Mouse (Mus musculus) kidney, postnatal 0 days (tissue): ENCODE measurements around the gene Slc38a4. TPM values are rescaled to one million over a fixed set of nuclear protein-coding genes. Genes with fewer than 3 reads are reported as not detected.
A peak's percentile ranks its signal among the peaks of the same experiment; 100 is the strongest.

ENCODE experiments used
- ATAC-seq: fragments of 200-750 bp; cut with Nextera tagmentation; replicated peaks from 2 replicates; pipeline ENCODE4 v1.8.0; 2017; ENCODE audit warnings: low read depth, moderate number of reproducible peaks, moderate TSS enrichment, moderate library complexity; ENCODE audit not compliant: low FRiP score
- DNase-seq: peaks from one replicate; pipeline ENCODE4 v3.0.0-alpha.2; 2016; ENCODE audit warnings: low spot score
- H3K27ac ChIP-seq: fragments of 300-500 bp; sonication (generic); 2 replicates; pipeline ENCODE4 v1.5.1; 2014; ENCODE audit warnings: mild to moderate bottlenecking
- H3K27me3 ChIP-seq: fragments of 300-500 bp; sonication (generic); 2 replicates; pipeline ENCODE4 v1.6.1; 2014; ENCODE audit warnings: low read length, mixed read lengths; ENCODE audit not compliant: insufficient read depth
- H3K36me3 ChIP-seq: fragments of 300-500 bp; sonication (generic); 2 replicates; pipeline ENCODE4 v1.6.1; 2014; ENCODE audit warnings: low read length, mixed read lengths; ENCODE audit not compliant: insufficient read depth
- H3K4me1 ChIP-seq: fragments of 300-500 bp; sonication (generic); replicated peaks from 2 replicates; pipeline ENCODE4 v1.6.1; 2014; ENCODE audit warnings: antibody characterized with exemption, low read length, mixed read lengths; ENCODE audit not compliant: insufficient read depth
- H3K4me2 ChIP-seq: fragments of 300-500 bp; sonication (generic); 2 replicates; pipeline ENCODE4 v1.6.1; 2014; ENCODE audit warnings: mild to moderate bottlenecking, low read length, moderate library complexity, mixed read lengths
- H3K4me3 ChIP-seq: fragments of 300-500 bp; sonication (generic); replicated peaks from 2 replicates; pipeline ENCODE4 v1.5.1; 2014; ENCODE audit warnings: low read depth, low read length
- H3K9ac ChIP-seq: fragments of 300-500 bp; sonication (generic); 2 replicates; pipeline ENCODE4 v1.6.1; 2014; ENCODE audit warnings: low read depth, low read length
- H3K9me3 ChIP-seq: fragments of 300-500 bp; sonication (generic); replicated peaks from 2 replicates; pipeline ENCODE4 v1.6.1; 2016; ENCODE audit warnings: low read length, inconsistent platforms, mixed read lengths
- CTCF ChIP-seq: IDR thresholded peaks from 2 replicates; pipeline ENCODE4 v1.5.1; 2016; ENCODE audit warnings: antibody characterized with exemption, low read depth, mild to moderate bottlenecking, moderate library complexity
- WGBS: fragments of 180-500 bp; shearing (Covaris S2); extraction: QIAGEN DNeasy Blood & Tissue Kit; methylation state at CpG from one replicate; pipeline ENCODE4 v1.1.7; 2014; 5-methylcytosine and 5-hydroxymethylcytosine counted together
- polyA plus RNA-seq: library from polyadenylated mRNA; unstranded; fragments of >200 nt; fragmentation: Nextera tagmentation; extraction: Ambion mirVana; gene quantifications from 2 replicates; pipeline ENCODE4 v1.2.1, GENCODE M21; 2015

Slc38a4 gene
- polyA plus RNA-seq, 1 experiment from 2014 or later: 38.4 TPM

- 75% methylated on average over 6 of the region's 6 CpGs for WGBS
- Histone ChIP-seq H3K36me3 (no peaks in the 10 kb centered on the region), H3K9ac (no peak overlapping the region), H3K27ac (no peak overlapping the region), H3K9me3 (no peaks in the 10 kb centered on the region), H3K4me1 (no peaks in the 10 kb centered on the region), H3K27me3 (no peaks in the 10 kb centered on the region), H3K4me2 (no peak overlapping the region), H3K4me3 (no peak overlapping the region)
- ATAC-seq (no peak; the same call in 1 of the 2 replicates), DNase-seq (peak; percentile 18)
- peak; percentile 76 for TF ChIP-seq CTCF
Observed at GRCm38 (mm10) chr15:96948471-96948870, 107.3 kb downstream of the Slc38a4 start.

Other genes starting within 250 kb of the Slc38a4 start
- gene Pced1b, start 191.2 kb upstream of the Slc38a4 start, polyA plus RNA-seq: 6.6 and 8.0 TPM in 2 replicates
- gene Amigo2, start 191.3 kb upstream of the Slc38a4 start, polyA plus RNA-seq: 11.8 and 12.2 TPM in 2 replicates